Mouse (Mus musculus): ENCODE data around the gene Dnase2b. TPM values are rescaled to one million over a fixed set of nuclear protein-coding genes. Genes with fewer than 3 reads are reported as not detected.

Dnase2b gene
- polyA plus RNA-seq, 1 experiment, result not detected

- H3K36me3 ChIP-seq (ENCODE audit: control insufficient read depth, insufficient read depth), result no peaks in the 10 kb centered on the region
- no peak overlapping the region for H3K4me3 ChIP-seq (ENCODE audit: insufficient read depth, poor library complexity, severe bottlenecking)
- H3K79me3 ChIP-seq (ENCODE audit: low read depth), result no peaks in the 10 kb centered on the region
- no peaks in the 10 kb centered on the region for H3K79me2 ChIP-seq (ENCODE audit: control insufficient read depth, insufficient read depth)
- H3ac ChIP-seq (ENCODE audit: control insufficient read depth, insufficient read length, low read depth), result no peak overlapping the region
- TF ChIP-seq MYOG (IDR thresholded peaks at IDR 0.05; ENCODE audit: control insufficient read depth, extremely low read depth, insufficient read length) (no peak), CEBPB (IDR thresholded peaks at IDR 0.05; ENCODE audit: low read depth) (no peak), FOSL1 (IDR thresholded peaks at IDR 0.05; ENCODE audit: insufficient read depth, low read length, poor library complexity, severe bottlenecking) (no peak), USF1 (IDR thresholded peaks at IDR 0.05; ENCODE audit: low read depth) (no peak), CTCF (IDR thresholded peaks at IDR 0.05; ENCODE audit: control insufficient read depth, insufficient read depth, insufficient read length) (no peak)
- H3K27me3 ChIP-seq (ENCODE audit: control insufficient read depth, insufficient read depth, insufficient read length), result no peaks in the 10 kb centered on the region
Observed at GRCm38 (mm10) chr3:146649311-146649894, 34.0 kb upstream of the Dnase2b start.

GRCm38 (mm10) chr3:146641818-146642427 lies 26.5 kb upstream of the Dnase2b start:
- Histone ChIP-seq H3K4me3 (ENCODE audit: insufficient read depth, poor library complexity, severe bottlenecking) (no peak overlapping the region), H3K79me2 (ENCODE audit: control insufficient read depth, insufficient read depth) (no peaks in the 10 kb centered on the region), H3K36me3 (ENCODE audit: control insufficient read depth, insufficient read depth) (no peaks in the 10 kb centered on the region), H3ac (ENCODE audit: control insufficient read depth, insufficient read length, low read depth) (no peak overlapping the region), H3K79me3 (ENCODE audit: low read depth) (no peaks in the 10 kb centered on the region), H3K27me3 (ENCODE audit: control insufficient read depth, insufficient read depth, insufficient read length) (no peaks in the 10 kb centered on the region)
- TF ChIP-seq CEBPB (IDR thresholded peaks at IDR 0.05; ENCODE audit: low read depth), result no peak
- TF ChIP-seq MYOD1 (IDR thresholded peaks at IDR 0.05; ENCODE audit: control insufficient read depth, insufficient read length, low read depth), result no peak

GRCm38 (mm10) chr3:146632506-146632905 lies 17.1 kb upstream of the Dnase2b start:
- no peak for TF ChIP-seq CEBPB (IDR thresholded peaks at IDR 0.05; ENCODE audit: low read depth)
- Histone ChIP-seq H3ac (ENCODE audit: control insufficient read depth, insufficient read length, low read depth) (no peak overlapping the region), H3K79me3 (ENCODE audit: low read depth) (no peaks in the 10 kb centered on the region)

GRCm38 (mm10) chr3:146628227-146628982 lies 13.0 kb upstream of the Dnase2b start:
- H3K79me3 ChIP-seq (ENCODE audit: low read depth), result no peaks in the 10 kb centered on the region
- H3K4me3 ChIP-seq (ENCODE audit: insufficient read depth, poor library complexity, severe bottlenecking), result no peak overlapping the region
- no peaks in the 10 kb centered on the region for H3K27me3 ChIP-seq (ENCODE audit: control insufficient read depth, insufficient read depth, insufficient read length)
- no peak for TF ChIP-seq CEBPB (IDR thresholded peaks at IDR 0.05; ENCODE audit: low read depth)
- TF ChIP-seq CTCF (IDR thresholded peaks at IDR 0.05; ENCODE audit: control insufficient read depth, insufficient read depth, insufficient read length), result no peak
- H3ac ChIP-seq (ENCODE audit: control insufficient read depth, insufficient read length, low read depth), result no peak overlapping the region
- no peaks in the 10 kb centered on the region for H3K36me3 ChIP-seq (ENCODE audit: control insufficient read depth, insufficient read depth)
- H3K79me2 ChIP-seq (ENCODE audit: control insufficient read depth, insufficient read depth), result no peaks in the 10 kb centered on the region

More at GRCm38 (mm10) chr3:146632506-146632905, 17.1 kb upstream of the Dnase2b start:
- Histone ChIP-seq H3K36me3 (ENCODE audit: control insufficient read depth, insufficient read depth) (no peaks in the 10 kb centered on the region), H3K27me3 (ENCODE audit: control insufficient read depth, insufficient read depth, insufficient read length) (no peaks in the 10 kb centered on the region), H3K79me2 (ENCODE audit: control insufficient read depth, insufficient read depth) (no peaks in the 10 kb centered on the region), H3K4me3 (ENCODE audit: insufficient read depth, poor library complexity, severe bottlenecking) (no peak overlapping the region)

- H3K79me2 ChIP-seq (ENCODE audit: control insufficient read depth, insufficient read depth), result no peaks in the 10 kb centered on the region
- no peaks in the 10 kb centered on the region for H3K27me3 ChIP-seq (ENCODE audit: control insufficient read depth, insufficient read depth, insufficient read length)
- H3ac ChIP-seq (ENCODE audit: control insufficient read depth, insufficient read length, low read depth), result no peak overlapping the region
- no peak overlapping the region for H3K4me3 ChIP-seq (ENCODE audit: insufficient read depth, poor library complexity, severe bottlenecking)
- no peaks in the 10 kb centered on the region for H3K36me3 ChIP-seq (ENCODE audit: control insufficient read depth, insufficient read depth)
- no peak for TF ChIP-seq USF1 (IDR thresholded peaks at IDR 0.05; ENCODE audit: low read depth)
- TF ChIP-seq MYOG (IDR thresholded peaks at IDR 0.05; ENCODE audit: control insufficient read depth, extremely low read depth, insufficient read length), result no peak
- no peak for TF ChIP-seq CTCF (IDR thresholded peaks at IDR 0.05; ENCODE audit: control insufficient read depth, insufficient read depth, insufficient read length)
- TF ChIP-seq CEBPB (IDR thresholded peaks at IDR 0.05; ENCODE audit: low read depth), result no peak
- TF ChIP-seq MYOD1 (IDR thresholded peaks at IDR 0.05; ENCODE audit: control insufficient read depth, insufficient read length, low read depth), result no peak
- no peak for TF ChIP-seq FOSL1 (IDR thresholded peaks at IDR 0.05; ENCODE audit: insufficient read depth, low read length, poor library complexity, severe bottlenecking)
- no peak for TF ChIP-seq MAX (IDR thresholded peaks at IDR 0.05)
- H3K79me3 ChIP-seq (ENCODE audit: low read depth), result no peaks in the 10 kb centered on the region
Observed at GRCm38 (mm10) chr3:146625766-146626165, 10.4 kb upstream of the Dnase2b start.

- H3K36me3 ChIP-seq (ENCODE audit: control insufficient read depth, insufficient read depth), result no peaks in the 10 kb centered on the region
- no peak overlapping the region for H3ac ChIP-seq (ENCODE audit: control insufficient read depth, insufficient read length, low read depth)
- H3K79me2 ChIP-seq (ENCODE audit: control insufficient read depth, insufficient read depth), result no peaks in the 10 kb centered on the region
- no peaks in the 10 kb centered on the region for H3K27me3 ChIP-seq (ENCODE audit: control insufficient read depth, insufficient read depth, insufficient read length)
- H3K79me3 ChIP-seq (ENCODE audit: low read depth), result no peaks in the 10 kb centered on the region
- TF ChIP-seq CEBPB (IDR thresholded peaks at IDR 0.05; ENCODE audit: low read depth), result no peak
- no peak for TF ChIP-seq MYOD1 (IDR thresholded peaks at IDR 0.05; ENCODE audit: control insufficient read depth, insufficient read length, low read depth)
- TF ChIP-seq FOSL1 (IDR thresholded peaks at IDR 0.05; ENCODE audit: insufficient read depth, low read length, poor library complexity, severe bottlenecking), result no peak
- TF ChIP-seq CTCF (IDR thresholded peaks at IDR 0.05; ENCODE audit: control insufficient read depth, insufficient read depth, insufficient read length), result no peak
- no peak for TF ChIP-seq MYOG (IDR thresholded peaks at IDR 0.05; ENCODE audit: control insufficient read depth, extremely low read depth, insufficient read length)
- no peak for TF ChIP-seq MAX (IDR thresholded peaks at IDR 0.05)
- TF ChIP-seq USF1 (IDR thresholded peaks at IDR 0.05; ENCODE audit: low read depth), result no peak
- H3K4me3 ChIP-seq (ENCODE audit: insufficient read depth, poor library complexity, severe bottlenecking), result no peak overlapping the region
Observed at GRCm38 (mm10) chr3:146621966-146622365, 6.6 kb upstream of the Dnase2b start.

All from C2C12 (cell line).